Mouse (Mus musculus): Measurements from ENCODE around the gene Olfr764-ps1. TPM values are rescaled to one million over a fixed set of nuclear protein-coding genes. Genes with fewer than 3 reads are reported as not detected.
"Not testable (repeated sequence)": the region's sequence is repeated elsewhere in the genome, so short reads cannot be mapped to it uniquely, and the experiment has no call there.

The Olfr764-ps1 gene
- polyA plus RNA-seq (2015; fragmentation: Nextera tagmentation; extraction: Ambion mirVana) = not detected in 2 replicates

DNA sequence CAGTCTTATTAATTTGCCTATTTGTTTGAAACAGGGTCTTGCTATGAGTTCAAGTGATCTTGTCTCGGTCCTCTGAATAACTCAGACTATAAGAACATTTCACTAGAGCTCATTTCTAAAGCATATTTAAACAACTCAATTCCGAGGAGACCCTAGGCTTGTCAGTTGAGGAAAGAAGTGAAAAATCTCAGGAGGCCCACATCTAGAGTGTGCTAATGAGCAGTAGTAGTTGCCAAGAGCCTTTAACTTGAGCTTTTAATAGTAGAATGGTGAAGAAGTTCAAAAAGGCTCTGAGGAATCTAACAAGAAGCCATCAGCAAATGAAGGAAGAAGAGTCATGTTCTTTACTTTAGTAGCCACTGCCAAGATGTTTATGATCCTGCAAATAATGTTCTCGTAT, at the start of gene Olfr764-ps1:
Gene Olfr764-ps1, minus strand, starts transcription at position 101 of the 400 bp plus-strand sequence.
- Histone ChIP-seq H3K4me2 (replicated peaks; ENCODE audit: low read depth) (no peak within 1 kb of the TSS), H3K27me3 (ENCODE audit: control insufficient read depth, insufficient read depth, low read length) (no peaks in the 10 kb centered on the region), H3K4me3 (ENCODE audit: low read depth, low read length) (no peak within 1 kb of the TSS), H3K9me3 (ENCODE audit: control insufficient read depth, low read length) (no peaks in the 10 kb centered on the region), H3K4me1 (replicated peaks; ENCODE audit: control insufficient read depth, insufficient read depth) (no peaks in the 10 kb centered on the region), H3K27ac (replicated peaks) (no peak within 1 kb of the TSS), H3K9ac (ENCODE audit: low read length) (no peak within 1 kb of the TSS), H3K36me3 (ENCODE audit: control insufficient read depth, insufficient read depth, low read length) (no peaks in the 10 kb centered on the region)
- 78% methylated on average over 3 of the region's 3 CpGs for WGBS
- ATAC-seq (ENCODE audit: low FRiP score, low TSS enrichment) = no peak
- TF ChIP-seq CTCF (IDR thresholded peaks at IDR 0.05; ENCODE audit: low read depth) (no peak), EP300 (optimal IDR thresholded peaks at IDR 0.05) (no peak)
- no peak for DNase-seq (ENCODE audit: low spot score)

DNA sequence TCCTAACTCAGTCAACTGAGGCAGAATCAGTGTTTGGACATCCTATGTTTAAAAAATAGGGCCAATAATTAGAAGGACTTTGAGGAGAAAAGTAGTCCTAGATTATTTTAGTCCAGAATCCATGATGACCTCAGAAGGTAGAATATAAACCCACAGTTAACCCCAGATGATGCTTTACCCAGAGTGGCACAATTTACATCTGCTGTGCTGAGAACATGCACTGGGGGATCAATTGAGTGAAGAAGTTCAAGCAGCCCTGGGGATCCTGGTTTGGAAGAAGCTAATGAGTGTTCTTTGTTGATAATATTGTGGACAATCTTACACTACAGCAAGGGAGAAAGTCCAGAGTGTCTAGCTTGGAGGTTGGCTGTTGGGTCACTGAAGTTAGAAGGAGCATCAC, 43.1 kb upstream of the Olfr764-ps1 start, which contains the start of gene Olfr767:
Gene Olfr767, minus strand, starts transcription at position 101 of the 400 bp plus-strand sequence.
- not testable (repeated sequence) for H3K4me1 ChIP-seq (replicated peaks; ENCODE audit: control insufficient read depth, insufficient read depth); DNase-seq (ENCODE audit: low spot score); H3K27ac ChIP-seq (replicated peaks); H3K27me3 ChIP-seq (ENCODE audit: control insufficient read depth, insufficient read depth, low read length); H3K9me3 ChIP-seq (ENCODE audit: control insufficient read depth, low read length); ATAC-seq (ENCODE audit: low FRiP score, low TSS enrichment); H3K36me3 ChIP-seq (ENCODE audit: control insufficient read depth, insufficient read depth, low read length); H3K4me3 ChIP-seq (ENCODE audit: low read depth, low read length); H3K4me2 ChIP-seq (replicated peaks; ENCODE audit: low read depth); H3K9ac ChIP-seq (ENCODE audit: low read length)

DNA sequence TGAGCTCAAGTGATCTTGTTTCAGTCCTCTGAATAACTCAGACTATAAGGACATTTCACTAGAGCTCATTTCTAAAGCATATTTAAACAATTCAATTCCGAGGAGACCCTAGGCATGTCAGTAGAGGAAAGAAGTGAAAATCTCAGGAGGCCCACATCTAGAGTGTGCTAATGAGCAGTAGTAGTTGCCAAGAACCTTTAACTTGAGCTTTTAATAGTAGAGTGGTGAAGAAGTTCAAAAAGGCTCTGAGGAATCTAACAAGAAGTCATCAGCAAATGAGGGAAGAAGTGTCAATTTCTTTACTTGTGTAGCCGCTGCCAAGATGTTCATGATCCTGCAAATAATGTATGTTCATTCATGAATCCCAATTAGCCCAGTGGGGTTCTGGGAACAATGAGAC, 29.2 kb upstream of the Olfr764-ps1 start, which contains the start of gene Olfr766-ps1:
Gene Olfr766-ps1, minus strand, starts transcription at position 101 of the 400 bp plus-strand sequence.
- no peak within 1 kb of the TSS for H3K27ac ChIP-seq (replicated peaks)
- DNase-seq (ENCODE audit: low spot score) (no peak), ATAC-seq (ENCODE audit: low FRiP score, low TSS enrichment) (no peak)
- H3K4me2 ChIP-seq (replicated peaks; ENCODE audit: low read depth) = no peak within 1 kb of the TSS
- H3K27me3 ChIP-seq (ENCODE audit: control insufficient read depth, insufficient read depth, low read length) = no peaks in the 10 kb centered on the region
- 80% methylated on average over 2 of the region's 2 CpGs for WGBS
- no peaks in the 10 kb centered on the region for H3K4me1 ChIP-seq (replicated peaks; ENCODE audit: control insufficient read depth, insufficient read depth)
- no peak within 1 kb of the TSS for H3K4me3 ChIP-seq (ENCODE audit: low read depth, low read length)
- no peaks in the 10 kb centered on the region for H3K36me3 ChIP-seq (ENCODE audit: control insufficient read depth, insufficient read depth, low read length)
- H3K9ac ChIP-seq (ENCODE audit: low read length) = no peak within 1 kb of the TSS
- no peaks in the 10 kb centered on the region for H3K9me3 ChIP-seq (ENCODE audit: control insufficient read depth, low read length)
- TF ChIP-seq CTCF (IDR thresholded peaks at IDR 0.05; ENCODE audit: low read depth) (no peak), EP300 (optimal IDR thresholded peaks at IDR 0.05) (no peak)

DNA sequence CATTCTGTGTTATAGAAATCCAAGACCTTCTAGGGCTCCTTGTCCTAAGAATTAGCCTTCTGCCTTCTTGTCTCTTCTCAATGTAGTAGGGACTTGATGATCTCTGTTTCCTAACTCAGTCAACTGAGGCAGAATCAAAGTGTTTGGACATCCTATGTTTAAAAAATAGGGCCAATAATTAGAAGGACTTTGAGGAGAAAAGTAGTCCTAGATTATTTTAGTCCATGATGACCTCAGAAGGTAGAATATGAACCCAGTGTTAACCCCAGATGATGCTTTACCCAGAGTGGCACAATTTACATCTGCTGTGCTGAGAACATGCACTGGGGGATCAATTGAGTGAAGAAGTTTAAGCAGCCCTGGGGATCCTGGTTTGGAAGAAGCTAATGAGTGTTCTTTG, 10.2 kb upstream of the Olfr764-ps1 start, which contains the start of gene Olfr765:
Gene Olfr765, minus strand, starts transcription at position 101 of the 400 bp plus-strand sequence.
- not testable (repeated sequence) for H3K9me3 ChIP-seq (ENCODE audit: control insufficient read depth, low read length); H3K27me3 ChIP-seq (ENCODE audit: control insufficient read depth, insufficient read depth, low read length); ATAC-seq (ENCODE audit: low FRiP score, low TSS enrichment); H3K9ac ChIP-seq (ENCODE audit: low read length); H3K4me3 ChIP-seq (ENCODE audit: low read depth, low read length); H3K4me1 ChIP-seq (replicated peaks; ENCODE audit: control insufficient read depth, insufficient read depth); H3K27ac ChIP-seq (replicated peaks); DNase-seq (ENCODE audit: low spot score); H3K36me3 ChIP-seq (ENCODE audit: control insufficient read depth, insufficient read depth, low read length); H3K4me2 ChIP-seq (replicated peaks; ENCODE audit: low read depth)

DNA sequence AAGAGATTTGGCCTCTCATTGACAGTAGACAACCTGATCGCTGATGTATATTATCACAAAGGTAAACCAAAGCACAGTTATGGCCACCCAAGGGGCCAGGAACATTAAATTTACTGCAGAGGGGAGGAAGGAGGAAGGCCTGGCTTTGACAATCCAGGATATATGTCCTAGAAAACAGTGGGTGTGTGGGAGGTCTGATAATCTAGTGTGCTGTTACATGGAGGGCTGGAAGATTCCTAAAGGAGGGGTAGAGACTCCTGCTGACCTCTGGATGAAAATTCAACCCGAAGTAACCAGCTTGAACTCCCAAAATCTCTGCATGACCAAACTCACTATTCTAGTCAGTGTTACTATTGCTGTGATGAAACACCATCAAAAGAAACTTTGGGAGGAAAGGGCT, 11.4 kb downstream of the Olfr764-ps1 start:
- Histone ChIP-seq H3K27me3 (ENCODE audit: control insufficient read depth, insufficient read depth, low read length) (no peaks in the 10 kb centered on the region), H3K4me3 (ENCODE audit: low read depth, low read length) (no peak overlapping the region), H3K4me2 (replicated peaks; ENCODE audit: low read depth) (no peak overlapping the region), H3K9ac (ENCODE audit: low read length) (no peak overlapping the region), H3K36me3 (ENCODE audit: control insufficient read depth, insufficient read depth, low read length) (no peaks in the 10 kb centered on the region), H3K9me3 (ENCODE audit: control insufficient read depth, low read length) (no peaks in the 10 kb centered on the region), H3K27ac (replicated peaks) (no peak overlapping the region), H3K4me1 (replicated peaks; ENCODE audit: control insufficient read depth, insufficient read depth) (no peaks in the 10 kb centered on the region)
- no peak for TF ChIP-seq CTCF (IDR thresholded peaks at IDR 0.05; ENCODE audit: low read depth)
- TF ChIP-seq EP300 (optimal IDR thresholded peaks at IDR 0.05) = no peak
- DNase-seq (ENCODE audit: low spot score) (no peak), ATAC-seq (ENCODE audit: low FRiP score, low TSS enrichment) (no peak)
- 75% methylated on average over 2 of the region's 2 CpGs for WGBS

DNA sequence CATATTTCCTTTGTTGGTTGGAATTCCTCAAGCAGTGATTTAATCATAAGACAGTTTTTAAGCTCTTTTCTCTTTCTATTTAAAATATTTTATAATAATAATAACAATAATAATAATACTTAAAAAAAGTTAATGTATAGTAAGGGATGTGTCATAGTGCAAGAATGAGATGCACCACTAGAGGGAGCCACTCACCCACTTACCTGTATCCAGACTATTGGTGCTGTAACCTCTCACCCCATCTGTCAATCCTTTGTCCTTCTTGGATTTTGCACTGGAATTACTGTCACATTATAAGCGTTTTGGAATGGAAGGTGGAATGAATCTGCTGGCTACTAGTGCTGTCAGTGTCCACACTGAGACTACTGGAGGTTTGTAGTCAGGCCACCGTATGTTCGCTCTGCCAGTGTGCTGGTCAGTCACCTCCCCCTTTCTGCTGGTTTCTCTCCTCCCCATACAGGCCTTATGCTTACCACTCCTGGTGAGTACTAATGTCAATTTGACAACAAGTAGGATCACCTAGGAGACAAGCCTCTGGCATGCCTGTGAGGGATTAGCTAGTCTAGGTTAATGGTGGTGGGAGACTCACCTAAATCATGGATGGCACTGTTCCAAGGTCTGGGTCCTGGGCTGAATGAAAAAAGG, 13.6 kb downstream of the Olfr764-ps1 start:
- DNase-seq (ENCODE audit: low spot score) (peak; percentile 43), ATAC-seq (ENCODE audit: low FRiP score, low TSS enrichment) (no peak)
- Histone ChIP-seq H3K36me3 (ENCODE audit: control insufficient read depth, insufficient read depth, low read length) (no peaks in the 10 kb centered on the region), H3K9me3 (ENCODE audit: control insufficient read depth, low read length) (no peaks in the 10 kb centered on the region), H3K27me3 (ENCODE audit: control insufficient read depth, insufficient read depth, low read length) (no peaks in the 10 kb centered on the region), H3K27ac (replicated peaks) (no peak overlapping the region), H3K9ac (ENCODE audit: low read length) (no peak overlapping the region), H3K4me1 (replicated peaks; ENCODE audit: control insufficient read depth, insufficient read depth) (no peaks in the 10 kb centered on the region), H3K4me2 (replicated peaks; ENCODE audit: low read depth) (no peak overlapping the region), H3K4me3 (ENCODE audit: low read depth, low read length) (no peak overlapping the region)
- 58% methylated on average over 3 of the region's 3 CpGs for WGBS
- TF ChIP-seq CTCF (IDR thresholded peaks at IDR 0.05; ENCODE audit: low read depth) = peak; percentile 79
- no peak for TF ChIP-seq EP300 (optimal IDR thresholded peaks at IDR 0.05)
